Mouse (Mus musculus) skeletal muscle tissue, postnatal 0 days (tissue): ENCODE measurements around the gene Prtg. TPM values are rescaled to one million over a fixed set of nuclear protein-coding genes. Genes with fewer than 3 reads are reported as not detected.

Source experiments
- polyA plus RNA-seq: library from polyadenylated mRNA; unstranded; fragments of >200 nt; fragmentation: Nextera tagmentation; extraction: Ambion mirVana; gene quantifications from 2 replicates; pipeline ENCODE4 v1.2.1, GENCODE M21; 2015

Prtg gene
- polyA plus RNA-seq = 0.22 and 0.41 TPM in 2 replicates

GRCm38 (mm10) chr9:72806731-72807419 lies at the start of gene Prtg:
Gene Prtg, plus strand, starts transcription at chr9:72806874.

GRCm38 (mm10) chr9:72925021-72925934 lies 118.6 kb downstream of the Prtg start, which contains the start of gene Pygo1:
Gene Pygo1, plus strand, starts transcription at chr9:72925645.

GRCm38 (mm10) chr9:72958521-72959450 lies 152.1 kb downstream of the Prtg start, which contains the start of the genes Dyx1c1 and Gm44503:
Gene Dyx1c1, plus strand, starts transcription at chr9:72958785.
Gene Gm44503, plus strand, starts transcription at chr9:72958852.

Other genes with a start within 250 kb of the Prtg start
- 371 and 392 TPM in 2 replicates for gene Nedd4, start 144.5 kb upstream of the Prtg start, polyA plus RNA-seq
- 1.5 and 1.6 TPM in 2 replicates for gene Pygo1, start 118.8 kb downstream of the Prtg start, polyA plus RNA-seq
- gene Dyx1c1, start 151.9 kb downstream of the Prtg start, polyA plus RNA-seq = 0.24 and 0.26 TPM in 2 replicates
- gene Gm44503, start 152.0 kb downstream of the Prtg start, polyA plus RNA-seq = not detected in 2 replicates
- gene Ccpg1os, start 178.5 kb downstream of the Prtg start, polyA plus RNA-seq = 10.4 and 12.6 TPM in 2 replicates
- 24.8 and 26.3 TPM in 2 replicates for gene Ccpg1, start 178.6 kb downstream of the Prtg start, polyA plus RNA-seq
- gene Pigb, start 233.5 kb downstream of the Prtg start, polyA plus RNA-seq = 2.7 and 3.1 TPM in 2 replicates
- 1.7 and 1.8 TPM in 2 replicates for gene Rab27a, start 238.0 kb downstream of the Prtg start, polyA plus RNA-seq